Mouse (Mus musculus): ENCODE data around the gene Itgb8. TPM values are rescaled to one million over a fixed set of nuclear protein-coding genes. Genes with fewer than 3 reads are reported as not detected.

Gene Itgb8
- polyA plus RNA-seq, 1 experiment: not detected

DNA sequence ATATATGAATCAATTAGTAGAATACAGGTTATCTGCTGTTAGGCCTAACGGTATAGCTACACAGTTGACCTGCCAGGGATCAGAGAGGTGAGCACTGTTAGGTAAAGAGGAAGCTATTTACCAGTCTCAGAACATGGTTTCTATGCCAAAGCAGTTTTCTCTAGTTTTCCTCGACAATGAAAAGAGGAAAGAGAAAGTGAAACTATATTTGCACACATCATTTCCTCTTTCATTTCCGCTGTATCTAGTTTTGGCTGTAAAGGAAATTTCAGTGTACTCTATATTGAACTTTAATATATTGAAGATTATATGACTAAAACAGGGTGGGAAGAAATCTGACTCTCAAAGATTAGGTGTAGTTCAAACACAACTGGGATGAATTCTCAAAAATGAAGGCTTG is 81.5 kb downstream of the Itgb8 start:
- Histone ChIP-seq H3K4me3 (replicated peaks; ENCODE audit: control insufficient read depth, low read depth, low read length) (no peak overlapping the region), H3K4me1 (ENCODE audit: control insufficient read depth, insufficient read depth, low read length) (no peaks in the 10 kb centered on the region), H3K27ac (ENCODE audit: control insufficient read depth, insufficient read depth, low read depth, low read length, poor library complexity) (no peak overlapping the region)
- TF ChIP-seq CTCF (IDR thresholded peaks at IDR 0.05; ENCODE audit: control insufficient read depth, insufficient read depth, low read length): no peak
- TF ChIP-seq POLR2A (IDR thresholded peaks at IDR 0.05; ENCODE audit: borderline replicate concordance, control insufficient read depth, low read depth, low read length): no peak
- WGBS: 12% methylated on average over 3 of the region's 3 CpGs

DNA sequence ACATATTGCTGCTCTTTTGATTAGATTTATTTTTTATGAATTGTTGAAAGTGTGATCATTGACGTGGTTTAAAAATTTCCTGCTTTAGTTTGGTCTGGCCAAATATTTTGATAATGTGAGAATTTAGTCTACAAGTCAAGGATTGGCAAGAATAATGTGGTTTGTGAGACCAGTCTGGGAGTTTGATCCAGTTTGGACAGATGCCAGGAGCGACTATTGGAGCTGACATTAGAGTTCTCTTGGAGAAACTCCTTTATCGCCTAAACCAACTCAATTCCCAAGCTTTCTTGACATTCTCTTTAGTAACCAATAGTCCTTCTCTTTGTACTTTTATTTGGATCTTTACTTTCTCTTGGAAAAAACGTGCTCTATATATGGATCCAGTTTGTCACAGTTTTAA is 83.0 kb downstream of the Itgb8 start:
- no peak for TF ChIP-seq CTCF (IDR thresholded peaks at IDR 0.05; ENCODE audit: control insufficient read depth, insufficient read depth, low read length)
- TF ChIP-seq POLR2A (IDR thresholded peaks at IDR 0.05; ENCODE audit: borderline replicate concordance, control insufficient read depth, low read depth, low read length): no peak
- WGBS: 75% methylated on average over 4 of the region's 4 CpGs
- Histone ChIP-seq H3K4me1 (ENCODE audit: control insufficient read depth, insufficient read depth, low read length) (no peaks in the 10 kb centered on the region), H3K4me3 (replicated peaks; ENCODE audit: control insufficient read depth, low read depth, low read length) (no peak overlapping the region), H3K27ac (ENCODE audit: control insufficient read depth, insufficient read depth, low read depth, low read length, poor library complexity) (no peak overlapping the region)

DNA sequence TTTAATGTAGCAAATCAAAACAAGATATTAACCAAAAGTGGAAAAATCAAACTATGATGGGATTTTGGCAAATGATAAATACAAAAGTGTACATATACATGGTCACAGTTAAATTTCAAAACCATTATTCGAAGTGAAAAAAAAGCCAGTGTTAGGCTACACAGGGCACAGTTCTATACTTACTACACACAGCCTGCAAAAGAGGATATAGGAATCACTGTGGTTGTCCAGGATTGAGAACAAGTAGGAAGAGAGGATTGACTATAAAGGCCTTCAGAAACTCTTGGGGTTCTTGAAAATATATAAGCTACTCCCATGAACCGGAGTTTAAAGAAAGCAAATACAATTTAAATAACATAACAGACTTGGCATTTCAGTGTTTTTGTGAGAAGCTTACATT is 87.6 kb downstream of the Itgb8 start:
- WGBS: 83% methylated on average over 2 of the region's 2 CpGs
- H3K4me3 ChIP-seq (replicated peaks; ENCODE audit: control insufficient read depth, low read depth, low read length): no peak overlapping the region
- TF ChIP-seq POLR2A (IDR thresholded peaks at IDR 0.05; ENCODE audit: borderline replicate concordance, control insufficient read depth, low read depth, low read length) (no peak), CTCF (IDR thresholded peaks at IDR 0.05; ENCODE audit: control insufficient read depth, insufficient read depth, low read length) (no peak)

DNA sequence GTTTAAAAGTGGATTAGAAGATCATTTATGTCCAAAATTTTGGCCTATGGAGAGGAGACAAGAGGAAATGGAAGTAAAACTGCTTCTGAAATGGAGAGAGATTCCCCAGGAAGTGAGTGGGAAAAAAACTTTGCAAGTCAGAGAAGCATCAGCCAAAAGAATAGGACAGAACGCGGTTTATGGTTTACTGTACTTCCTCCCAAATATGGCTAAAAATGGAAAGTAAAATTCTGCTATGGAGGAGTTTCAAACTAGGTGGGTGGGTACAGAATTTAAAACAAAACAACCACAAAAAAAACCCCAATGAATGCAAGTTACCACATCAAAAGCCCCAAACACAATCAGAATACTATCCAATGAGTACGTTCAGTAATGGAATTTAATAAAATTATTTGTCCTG is 90.8 kb downstream of the Itgb8 start:
- 9% methylated on average over 3 of the region's 3 CpGs for WGBS
- Histone ChIP-seq H3K27ac (ENCODE audit: control insufficient read depth, insufficient read depth, low read depth, low read length, poor library complexity) (no peak overlapping the region), H3K4me1 (ENCODE audit: control insufficient read depth, insufficient read depth, low read length) (no peaks in the 10 kb centered on the region), H3K4me3 (replicated peaks; ENCODE audit: control insufficient read depth, low read depth, low read length) (no peak overlapping the region)
- TF ChIP-seq CTCF (IDR thresholded peaks at IDR 0.05; ENCODE audit: control insufficient read depth, insufficient read depth, low read length) (no peak), POLR2A (IDR thresholded peaks at IDR 0.05; ENCODE audit: borderline replicate concordance, control insufficient read depth, low read depth, low read length) (no peak)

More for the DNA sequence above, 87.6 kb downstream of the Itgb8 start:
- H3K4me1 ChIP-seq (ENCODE audit: control insufficient read depth, insufficient read depth, low read length): no peaks in the 10 kb centered on the region
- no peak overlapping the region for H3K27ac ChIP-seq (ENCODE audit: control insufficient read depth, insufficient read depth, low read depth, low read length, poor library complexity)

DNA sequence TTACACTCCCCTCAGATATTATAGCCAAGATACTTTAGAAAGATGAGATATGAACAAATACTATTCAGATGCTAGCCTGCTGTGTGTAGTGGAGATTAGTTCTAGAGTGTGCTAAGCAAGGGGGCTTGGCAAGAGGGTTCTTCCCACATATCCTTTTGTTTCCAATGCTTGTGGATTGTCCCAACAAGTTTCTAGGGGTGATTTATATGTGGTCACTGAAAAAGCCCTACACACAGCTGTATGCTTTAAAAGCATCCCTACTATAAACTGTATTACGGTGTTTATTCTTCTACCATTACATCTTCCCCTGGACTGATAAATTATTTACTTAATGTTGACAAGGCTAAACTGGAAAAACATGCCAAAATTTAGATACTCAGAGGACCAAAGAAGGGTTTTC is 92.6 kb downstream of the Itgb8 start:
- Histone ChIP-seq H3K27ac (ENCODE audit: control insufficient read depth, insufficient read depth, low read depth, low read length, poor library complexity) (no peak overlapping the region), H3K4me3 (replicated peaks; ENCODE audit: control insufficient read depth, low read depth, low read length) (no peak overlapping the region), H3K4me1 (ENCODE audit: control insufficient read depth, insufficient read depth, low read length) (no peaks in the 10 kb centered on the region)
- TF ChIP-seq CTCF (IDR thresholded peaks at IDR 0.05; ENCODE audit: control insufficient read depth, insufficient read depth, low read length): no peak
- no peak for TF ChIP-seq POLR2A (IDR thresholded peaks at IDR 0.05; ENCODE audit: borderline replicate concordance, control insufficient read depth, low read depth, low read length)
- WGBS: 84% methylated on average over 1 of the region's 1 CpGs

DNA sequence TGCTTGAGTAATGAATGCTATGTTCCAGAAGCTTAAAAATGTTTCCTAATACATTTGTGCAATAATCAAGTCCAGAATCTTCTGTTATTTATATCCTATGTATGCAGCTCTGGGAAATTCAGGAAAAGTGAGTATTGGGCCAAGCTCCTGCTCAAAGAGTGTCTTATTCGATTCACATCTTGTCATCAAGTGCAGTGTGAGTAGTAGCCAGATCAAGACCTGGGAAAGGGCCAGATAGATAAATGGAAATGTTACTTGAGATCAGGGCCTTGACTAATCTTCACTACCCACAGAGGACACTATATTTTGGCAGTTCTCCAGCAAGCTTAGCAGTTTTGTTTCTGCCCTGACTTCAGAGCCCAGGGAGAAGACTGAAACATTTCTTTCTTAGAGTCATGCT is 100.7 kb downstream of the Itgb8 start:
- 70% methylated on average over 1 of the region's 1 CpGs for WGBS

DNA sequence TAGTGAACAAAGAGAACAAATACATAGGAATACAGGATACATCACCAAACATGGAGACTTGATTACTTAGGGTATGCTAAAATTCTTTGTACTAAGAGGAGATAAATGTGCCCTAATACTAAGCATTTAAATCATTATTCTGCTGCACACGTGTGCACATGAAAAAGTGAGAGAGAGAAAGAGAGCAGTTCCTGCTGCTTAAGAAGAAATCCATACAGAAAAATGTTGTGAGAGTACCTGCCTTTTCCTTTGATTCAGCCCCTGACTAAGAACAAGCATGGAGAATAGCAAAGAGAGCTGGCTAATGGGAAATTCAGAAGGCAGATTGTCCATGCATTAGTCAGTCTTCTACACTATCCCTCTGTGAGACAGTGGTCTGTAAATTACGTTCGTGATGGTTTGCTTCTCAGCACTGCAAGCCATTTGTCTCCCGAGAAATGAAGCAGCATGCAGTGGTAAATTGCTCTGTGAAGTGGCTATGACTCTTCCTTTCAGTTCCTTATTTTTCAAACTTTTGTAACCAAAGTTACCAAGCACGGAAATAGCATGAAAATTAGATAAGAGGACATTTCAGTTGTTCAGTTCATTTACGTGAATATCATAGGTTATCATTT is 125.0 kb downstream of the Itgb8 start:
- Histone ChIP-seq H3K4me1 (ENCODE audit: control insufficient read depth, insufficient read depth, low read length) (no peaks in the 10 kb centered on the region; the same call in 1 of the 2 replicates), H3K4me3 (replicated peaks; ENCODE audit: control insufficient read depth, low read depth, low read length) (no peak overlapping the region), H3K27ac (ENCODE audit: control insufficient read depth, insufficient read depth, low read depth, low read length, poor library complexity) (no peak overlapping the region)
- under 1% methylated on average over 6 of the region's 6 CpGs for WGBS
- TF ChIP-seq POLR2A (IDR thresholded peaks at IDR 0.05; ENCODE audit: borderline replicate concordance, control insufficient read depth, low read depth, low read length): no peak
- TF ChIP-seq CTCF (IDR thresholded peaks at IDR 0.05; ENCODE audit: control insufficient read depth, insufficient read depth, low read length): no peak

More for the DNA sequence above, 100.7 kb downstream of the Itgb8 start:
- no peaks in the 10 kb centered on the region for H3K4me1 ChIP-seq (ENCODE audit: control insufficient read depth, insufficient read depth, low read length)
- no peak overlapping the region for H3K4me3 ChIP-seq (replicated peaks; ENCODE audit: control insufficient read depth, low read depth, low read length)
- no peak overlapping the region for H3K27ac ChIP-seq (ENCODE audit: control insufficient read depth, insufficient read depth, low read depth, low read length, poor library complexity)
- TF ChIP-seq POLR2A (IDR thresholded peaks at IDR 0.05; ENCODE audit: borderline replicate concordance, control insufficient read depth, low read depth, low read length) (no peak), CTCF (IDR thresholded peaks at IDR 0.05; ENCODE audit: control insufficient read depth, insufficient read depth, low read length) (no peak)

DNA sequence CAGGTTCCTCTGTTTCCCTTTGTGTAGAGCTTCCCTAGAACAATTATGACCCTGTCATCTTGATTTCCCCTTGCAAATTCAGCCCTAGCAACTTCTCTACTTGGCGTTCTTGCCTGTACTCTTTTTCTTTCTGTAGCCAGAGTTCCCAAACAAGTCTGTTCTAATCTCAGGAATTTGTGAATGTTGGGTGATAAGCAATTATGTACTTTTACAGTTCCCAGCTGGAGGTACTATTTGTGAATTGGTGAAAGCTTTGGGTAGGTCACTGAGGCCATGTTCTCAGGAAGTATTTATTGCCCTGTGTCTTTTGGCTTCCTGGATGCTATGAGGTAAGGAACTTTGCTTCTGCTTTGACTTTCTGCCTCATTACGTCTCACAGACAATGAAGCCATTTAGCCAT is 128.5 kb downstream of the Itgb8 start:
- TF ChIP-seq CTCF (IDR thresholded peaks at IDR 0.05; ENCODE audit: control insufficient read depth, insufficient read depth, low read length) (no peak), POLR2A (IDR thresholded peaks at IDR 0.05; ENCODE audit: borderline replicate concordance, control insufficient read depth, low read depth, low read length) (no peak)
- Histone ChIP-seq H3K4me1 (ENCODE audit: control insufficient read depth, insufficient read depth, low read length) (no peaks in the 10 kb centered on the region; the same call in 1 of the 2 replicates), H3K4me3 (replicated peaks; ENCODE audit: control insufficient read depth, low read depth, low read length) (no peak overlapping the region), H3K27ac (ENCODE audit: control insufficient read depth, insufficient read depth, low read depth, low read length, poor library complexity) (no peak overlapping the region)
- 43% methylated on average over 2 of the region's 2 CpGs for WGBS

Other genes starting within 250 kb of the Itgb8 start
- not detected in 2 replicates for gene Macc1, start 75.5 kb upstream of the Itgb8 start, polyA plus RNA-seq (2011; ENCODE audit: insufficient read depth, insufficient read length, low replicate concordance, missing spikeins)

All from bone marrow, adult 2 months (tissue).